Mouse (Mus musculus): ENCODE measurements around the gene Tsnax. TPM values are rescaled to one million over a fixed set of nuclear protein-coding genes. Genes with fewer than 3 reads are reported as not detected.

Gene Tsnax
- polyA plus RNA-seq, 1 experiment: 40.2 TPM

- no peak overlapping the region for H3K4me3 ChIP-seq (replicated peaks; ENCODE audit: extremely low read depth, low read depth, low read length)
- TF ChIP-seq POLR2A (IDR thresholded peaks at IDR 0.05; ENCODE audit: borderline replicate concordance, extremely low read depth, low read depth, low read length) (no peak), CTCF (IDR thresholded peaks at IDR 0.05; ENCODE audit: insufficient read depth, low read length) (no peak)
- 82% methylated on average over 15 of the region's 15 CpGs for WGBS
- no peaks in the 10 kb centered on the region for H3K4me1 ChIP-seq (ENCODE audit: control insufficient read depth, insufficient read depth, low read length)
- DNase-seq: no peak
Observed at GRCm38 (mm10) chr8:125038731-125039130, 25.9 kb downstream of the Tsnax start.

GRCm38 (mm10) chr8:125040587-125041375, 28.0 kb downstream of the Tsnax start:
- H3K4me1 ChIP-seq (ENCODE audit: control insufficient read depth, insufficient read depth, low read length): no peaks in the 10 kb centered on the region
- 62% methylated on average over 15 of the region's 15 CpGs for WGBS
- no peak overlapping the region for H3K4me3 ChIP-seq (replicated peaks; ENCODE audit: extremely low read depth, low read depth, low read length)
- no peak for TF ChIP-seq POLR2A (IDR thresholded peaks at IDR 0.05; ENCODE audit: borderline replicate concordance, extremely low read depth, low read depth, low read length)
- no peak for TF ChIP-seq CTCF (IDR thresholded peaks at IDR 0.05; ENCODE audit: insufficient read depth, low read length)
- no peak for DNase-seq

- no peak for TF ChIP-seq POLR2A (IDR thresholded peaks at IDR 0.05; ENCODE audit: borderline replicate concordance, extremely low read depth, low read depth, low read length)
- TF ChIP-seq CTCF (IDR thresholded peaks at IDR 0.05; ENCODE audit: insufficient read depth, low read length): no peak
- Histone ChIP-seq H3K4me1 (ENCODE audit: control insufficient read depth, insufficient read depth, low read length) (no peaks in the 10 kb centered on the region), H3K4me3 (replicated peaks; ENCODE audit: extremely low read depth, low read depth, low read length) (no peak overlapping the region)
- DNase-seq: no peak
- 51% methylated on average over 2 of the region's 2 CpGs for WGBS
Observed at GRCm38 (mm10) chr8:125041496-125041895, 28.7 kb downstream of the Tsnax start.

- TF ChIP-seq POLR2A (IDR thresholded peaks at IDR 0.05; ENCODE audit: borderline replicate concordance, extremely low read depth, low read depth, low read length) (no peak), CTCF (IDR thresholded peaks at IDR 0.05; ENCODE audit: insufficient read depth, low read length) (no peak)
- no peak for DNase-seq
- WGBS: 76% methylated on average over 7 of the region's 7 CpGs
- Histone ChIP-seq H3K4me3 (replicated peaks; ENCODE audit: extremely low read depth, low read depth, low read length) (no peak overlapping the region), H3K4me1 (ENCODE audit: control insufficient read depth, insufficient read depth, low read length) (no peaks in the 10 kb centered on the region)
Observed at GRCm38 (mm10) chr8:125043394-125043793, 30.6 kb downstream of the Tsnax start.

- no peaks in the 10 kb centered on the region for H3K4me1 ChIP-seq (ENCODE audit: control insufficient read depth, insufficient read depth, low read length)
- no peak for TF ChIP-seq POLR2A (IDR thresholded peaks at IDR 0.05; ENCODE audit: borderline replicate concordance, extremely low read depth, low read depth, low read length)
- TF ChIP-seq CTCF (IDR thresholded peaks at IDR 0.05; ENCODE audit: insufficient read depth, low read length): no peak
- no peak for DNase-seq
- WGBS: 20% methylated on average over 9 of the region's 9 CpGs
- no peak overlapping the region for H3K4me3 ChIP-seq (replicated peaks; ENCODE audit: extremely low read depth, low read depth, low read length)
Observed at GRCm38 (mm10) chr8:125043935-125044334, 31.1 kb downstream of the Tsnax start.

- WGBS: 89% methylated on average over 1 of the region's 1 CpGs
Observed at GRCm38 (mm10) chr8:125045760-125046159, 33.0 kb downstream of the Tsnax start.

GRCm38 (mm10) chr8:125049051-125049750, 36.4 kb downstream of the Tsnax start:
- Histone ChIP-seq H3K4me1 (ENCODE audit: control insufficient read depth, insufficient read depth, low read length) (no peaks in the 10 kb centered on the region), H3K4me3 (replicated peaks; ENCODE audit: extremely low read depth, low read depth, low read length) (no peak overlapping the region)
- WGBS: 55% methylated on average over 5 of the region's 5 CpGs
- no peak for DNase-seq
- TF ChIP-seq CTCF (IDR thresholded peaks at IDR 0.05; ENCODE audit: insufficient read depth, low read length) (no peak), POLR2A (IDR thresholded peaks at IDR 0.05; ENCODE audit: borderline replicate concordance, extremely low read depth, low read depth, low read length) (no peak)

More at GRCm38 (mm10) chr8:125045760-125046159, 33.0 kb downstream of the Tsnax start:
- Histone ChIP-seq H3K4me1 (ENCODE audit: control insufficient read depth, insufficient read depth, low read length) (no peaks in the 10 kb centered on the region), H3K4me3 (replicated peaks; ENCODE audit: extremely low read depth, low read depth, low read length) (no peak overlapping the region)
- no peak for TF ChIP-seq CTCF (IDR thresholded peaks at IDR 0.05; ENCODE audit: insufficient read depth, low read length)
- TF ChIP-seq POLR2A (IDR thresholded peaks at IDR 0.05; ENCODE audit: borderline replicate concordance, extremely low read depth, low read depth, low read length): no peak
- DNase-seq: no peak

GRCm38 (mm10) chr8:125049826-125050225, 37.0 kb downstream of the Tsnax start:
- Histone ChIP-seq H3K4me1 (ENCODE audit: control insufficient read depth, insufficient read depth, low read length) (no peaks in the 10 kb centered on the region), H3K4me3 (replicated peaks; ENCODE audit: extremely low read depth, low read depth, low read length) (no peak overlapping the region)
- DNase-seq: no peak
- TF ChIP-seq POLR2A (IDR thresholded peaks at IDR 0.05; ENCODE audit: borderline replicate concordance, extremely low read depth, low read depth, low read length) (no peak), CTCF (IDR thresholded peaks at IDR 0.05; ENCODE audit: insufficient read depth, low read length) (no peak)
- 47% methylated on average over 6 of the region's 6 CpGs for WGBS

GRCm38 (mm10) chr8:125052026-125052425, 39.2 kb downstream of the Tsnax start:
- no peak overlapping the region for H3K4me3 ChIP-seq (replicated peaks; ENCODE audit: extremely low read depth, low read depth, low read length)
- peak; percentile 62 for DNase-seq
- peak; percentile 92 for TF ChIP-seq CTCF (IDR thresholded peaks at IDR 0.05; ENCODE audit: insufficient read depth, low read length)
- no peak for TF ChIP-seq POLR2A (IDR thresholded peaks at IDR 0.05; ENCODE audit: borderline replicate concordance, extremely low read depth, low read depth, low read length)
- WGBS: 50% methylated on average over 2 of the region's 2 CpGs
- no peaks in the 10 kb centered on the region for H3K4me1 ChIP-seq (ENCODE audit: control insufficient read depth, insufficient read depth, low read length)

All from lung, adult 2 months (tissue).